Mouse (Mus musculus) lung, adult 2 months (tissue): ENCODE measurements around the gene Krt39.

Experiments used
- CTCF ChIP-seq: fragments of 200-500 bp; IDR thresholded peaks from 2 replicates; pipeline ENCODE4 v1.5.1; 2011; ENCODE audit warnings: mild to moderate bottlenecking, low read length, control low read depth; ENCODE audit not compliant: insufficient read depth
- POLR2A ChIP-seq: fragments of 200-500 bp; IDR thresholded peaks from 2 replicates; pipeline ENCODE4 v1.6.1; 2011; ENCODE audit warnings: low read depth, mild to moderate bottlenecking, control low read depth, low read length, borderline replicate concordance; ENCODE audit errors: extremely low read depth

GRCm38 (mm10) chr11:99472405-99472804 lies 48.7 kb downstream of the Krt39 start:
- TF ChIP-seq CTCF (no peak), POLR2A (no peak)
